Mouse (Mus musculus) lung, postnatal 0 days (tissue): ENCODE measurements around the gene Pik3r6.

Source experiments
- CTCF ChIP-seq: IDR thresholded peaks from 2 replicates; pipeline ENCODE4 v1.5.1; 2016; ENCODE audit warnings: antibody characterized with exemption, mild to moderate bottlenecking
- EP300 ChIP-seq: IDR thresholded peaks from 2 replicates; pipeline ENCODE4 v1.6.1; 2016; ENCODE audit warnings: antibody characterized with exemption, mild to moderate bottlenecking, control low read depth

GRCm38 (mm10) chr11:68502902-68503629 lies at the start of gene Pik3r6:
- no peak for TF ChIP-seq CTCF
- TF ChIP-seq EP300, result no peak
